Mouse (Mus musculus) liver, adult 2 months (tissue): ENCODE data around the gene Plppr5.

Experiments used
- CTCF ChIP-seq: fragments of 200-500 bp; IDR thresholded peaks from 2 replicates; pipeline ENCODE4 v1.5.1; 2011; ENCODE audit warnings: low read depth, low read length, control low read depth
- POLR2A ChIP-seq: fragments of 200-500 bp; IDR thresholded peaks from 2 replicates; pipeline ENCODE4 v1.6.1; 2011; ENCODE audit warnings: low read length, control low read depth; ENCODE audit not compliant: insufficient read depth; ENCODE audit errors: extremely low read depth

GRCm38 (mm10) chr3:117582628-117583027 is 8.0 kb downstream of the Plppr5 start:
- TF ChIP-seq POLR2A (no peak), CTCF (no peak)
